Mouse (Mus musculus) embryonic facial prominence, embryonic 10.5 days (tissue): ENCODE measurements around the gene Mfn2. TPM values are rescaled to one million over a fixed set of nuclear protein-coding genes. Genes with fewer than 3 reads are reported as not detected.
"Not testable (repeated sequence)": the region's sequence is repeated elsewhere in the genome, so short reads cannot be mapped to it uniquely, and the experiment has no call there.

ENCODE experiments used
- DNase-seq: peaks from one replicate; pipeline ENCODE4 v3.0.0-alpha.2; 2017; ENCODE audit warnings: low spot score
- H3K27ac ChIP-seq: fragments of 300-500 bp; sonication (generic); replicated peaks from 2 replicates; pipeline ENCODE4 v1.5.1; 2016; ENCODE audit warnings: mild to moderate bottlenecking
- H3K27me3 ChIP-seq: fragments of 300-500 bp; sonication (generic); replicated peaks from 2 replicates; pipeline ENCODE4 v1.6.1; 2016; ENCODE audit warnings: low read depth, mild to moderate bottlenecking; ENCODE audit not compliant: poor library complexity, severe bottlenecking
- H3K36me3 ChIP-seq: fragments of 300-500 bp; sonication (generic); replicated peaks from 2 replicates; pipeline ENCODE4 v1.6.1; 2016; ENCODE audit warnings: mild to moderate bottlenecking, moderate library complexity
- H3K4me1 ChIP-seq: fragments of 300-500 bp; sonication (generic); 2 replicates; pipeline ENCODE4 v1.6.1; 2016
- H3K4me3 ChIP-seq: fragments of 300-500 bp; sonication (generic); 2 replicates; pipeline ENCODE4 v1.5.1; 2016; ENCODE audit warnings: mild to moderate bottlenecking, moderate library complexity
- H3K9me3 ChIP-seq: fragments of 300-500 bp; sonication (generic); 2 replicates; pipeline ENCODE4 v1.6.1; 2016; ENCODE audit warnings: mild to moderate bottlenecking
- whole genome bisulfite sequencing: fragments of 180-500 bp; shearing (Covaris S2); methylation state at CpG from one replicate; pipeline ENCODE4 v1.1.7; 2016; 5-methylcytosine and 5-hydroxymethylcytosine counted together
- polyA plus RNA-seq: library from polyadenylated mRNA; unstranded; fragments of >200 nt; fragmentation: Nextera tagmentation; extraction: Ambion mirVana; gene quantifications from 2 replicates; pipeline ENCODE4 v1.2.1, GENCODE M21; 2016

Gene Mfn2
- polyA plus RNA-seq, 1 experiment from 2014 or later = 38.6 TPM

DNA sequence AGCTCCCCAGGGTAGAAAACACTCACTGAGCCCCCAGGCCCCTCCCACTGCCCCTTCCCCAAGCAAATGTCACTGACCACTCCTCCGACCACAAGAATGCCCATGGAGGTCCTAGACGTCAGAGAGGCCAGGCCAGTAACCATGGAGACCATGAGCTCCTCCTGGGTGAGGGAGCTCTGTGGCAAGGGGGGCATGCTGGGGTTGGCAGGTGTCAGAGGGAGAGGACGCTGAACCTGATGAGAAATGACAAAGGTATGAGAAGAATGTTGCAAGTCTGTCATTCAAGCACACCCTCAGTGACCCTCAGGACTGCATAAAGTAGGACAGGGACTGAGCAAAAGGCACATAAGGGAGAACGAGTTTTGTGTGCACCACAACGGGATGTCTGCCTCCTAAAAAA lies 24.6 kb downstream of the Mfn2 start:
- no peak for DNase-seq
- H3K27me3 ChIP-seq = no peaks in the 10 kb centered on the region
- H3K9me3 ChIP-seq = no peaks in the 10 kb centered on the region
- no peak overlapping the region for H3K27ac ChIP-seq
- peaks cover 5% of the 10 kb centered on the region; the same call in 1 of the 2 replicates for H3K4me1 ChIP-seq
- H3K4me3 ChIP-seq = no peak overlapping the region
- H3K36me3 ChIP-seq = peaks cover 99% of the 10 kb centered on the region
- WGBS = 63% methylated on average over 5 of the region's 5 CpGs

DNA sequence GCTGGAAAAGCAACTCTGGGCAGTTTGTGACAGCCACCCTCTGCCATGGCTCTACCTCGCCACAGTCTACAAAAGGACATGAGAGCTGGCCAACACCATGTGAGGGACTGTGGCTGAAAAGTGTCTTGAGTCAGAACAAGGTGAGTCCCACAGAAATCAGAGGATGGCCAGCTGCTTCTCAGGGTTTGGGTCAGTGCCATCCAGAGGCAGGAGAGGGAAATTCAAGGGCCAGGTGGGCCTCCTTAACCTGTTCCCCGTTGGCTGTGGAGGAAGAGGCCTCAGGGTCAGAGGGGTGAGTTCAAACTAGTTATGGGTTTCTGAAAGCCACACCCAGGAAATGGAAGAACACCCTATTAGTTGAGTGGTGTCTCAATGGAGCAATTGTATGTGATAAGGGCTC lies 25.0 kb downstream of the Mfn2 start:
- no peak overlapping the region for H3K27ac ChIP-seq
- 79% methylated on average over 2 of the region's 2 CpGs for WGBS
- no peak overlapping the region for H3K4me3 ChIP-seq
- no peak for DNase-seq
- peaks cover 5% of the 10 kb centered on the region; the same call in 1 of the 2 replicates for H3K4me1 ChIP-seq
- no peaks in the 10 kb centered on the region for H3K27me3 ChIP-seq
- no peaks in the 10 kb centered on the region for H3K9me3 ChIP-seq
- H3K36me3 ChIP-seq = peaks cover 99% of the 10 kb centered on the region

DNA sequence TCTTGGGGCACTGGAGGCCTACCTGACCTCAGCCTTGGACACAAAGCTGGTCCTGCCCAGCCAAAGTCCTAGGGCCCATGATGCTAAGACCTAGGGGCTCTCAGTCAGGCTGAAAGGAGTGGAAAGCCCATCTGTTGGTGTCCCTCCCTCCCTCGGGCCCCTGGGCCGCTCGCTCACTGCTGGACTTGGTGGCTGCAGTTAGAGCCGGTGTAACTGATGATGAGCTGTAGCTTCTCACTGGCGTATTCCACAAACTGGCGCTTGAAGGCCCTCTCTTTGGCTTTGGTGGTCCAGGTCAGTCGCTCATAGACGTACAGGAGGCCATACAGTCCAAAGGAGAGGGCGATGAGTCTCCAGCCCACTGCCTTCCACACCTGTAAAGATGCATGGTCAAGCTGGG lies 26.0 kb downstream of the Mfn2 start:
- Histone ChIP-seq H3K4me3 (no peak overlapping the region), H3K27me3 (no peaks in the 10 kb centered on the region), H3K36me3 (peaks cover 99% of the 10 kb centered on the region), H3K4me1 (peaks cover 5% of the 10 kb centered on the region; the same call in 1 of the 2 replicates), H3K27ac (no peak overlapping the region), H3K9me3 (no peaks in the 10 kb centered on the region)
- DNase-seq = no peak
- 93% methylated on average over 9 of the region's 9 CpGs for WGBS

DNA sequence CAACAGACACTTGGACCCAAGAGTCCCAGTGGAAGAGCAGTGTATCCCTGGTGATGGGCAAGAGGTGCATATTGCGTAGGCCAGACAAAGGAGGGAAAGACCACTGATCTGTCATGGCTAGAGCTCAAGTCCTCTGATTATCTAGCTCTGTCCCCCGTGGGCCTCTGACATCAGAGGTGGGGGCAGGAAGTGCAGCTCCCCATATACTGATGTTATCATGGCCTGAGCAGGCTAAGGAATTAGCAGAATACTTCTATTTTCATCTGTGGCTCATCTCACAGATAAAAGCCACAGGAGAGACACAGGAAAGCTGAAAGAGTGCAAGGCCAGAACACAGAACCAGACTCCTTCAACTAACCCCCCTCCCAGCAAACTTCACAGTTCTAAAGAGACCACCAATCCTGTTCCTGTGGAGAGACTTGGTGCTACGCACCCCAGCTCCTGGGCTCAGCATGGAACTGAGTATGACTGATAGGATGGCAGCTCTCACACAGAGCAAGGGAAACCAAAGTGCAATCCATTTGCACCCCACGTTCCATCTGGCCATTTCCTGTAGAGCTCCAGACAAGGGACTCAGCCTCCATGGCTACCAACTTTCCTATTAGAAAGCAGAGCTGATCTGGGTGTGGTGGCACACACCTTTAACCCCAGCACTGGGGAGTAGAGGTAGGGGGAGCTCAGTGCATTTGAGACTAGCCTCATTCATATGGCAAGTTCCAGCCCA lies 28.5 kb downstream of the Mfn2 start:
- no peak overlapping the region for H3K27ac ChIP-seq
- DNase-seq = no peak
- peaks cover 99% of the 10 kb centered on the region for H3K36me3 ChIP-seq
- peaks cover 5% of the 10 kb centered on the region; the same call in 1 of the 2 replicates for H3K4me1 ChIP-seq
- H3K9me3 ChIP-seq = peaks cover 3% of the 10 kb centered on the region; the same call in 1 of the 2 replicates
- 89% methylated on average over 4 of the region's 4 CpGs for WGBS
- no peak overlapping the region for H3K4me3 ChIP-seq
- H3K27me3 ChIP-seq = no peaks in the 10 kb centered on the region

DNA sequence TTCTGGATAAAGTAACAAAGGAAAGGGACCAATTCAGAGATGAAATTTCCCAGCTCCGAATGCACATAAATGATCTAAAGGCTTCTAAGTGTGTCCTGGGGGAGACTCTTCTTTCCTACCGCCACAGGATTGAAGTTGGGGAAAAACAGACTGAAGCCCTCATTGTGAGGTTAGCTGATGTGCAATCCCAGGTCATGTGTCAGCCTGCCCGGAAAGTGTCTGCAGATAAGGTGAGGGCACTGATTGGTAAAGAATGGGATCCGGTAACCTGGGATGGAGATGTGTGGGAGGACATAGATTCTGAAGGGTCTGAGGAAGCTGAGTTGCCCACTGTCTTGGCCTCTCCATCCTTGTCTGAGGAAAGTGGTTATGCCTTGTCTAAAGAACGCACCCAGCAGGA lies 35.3 kb downstream of the Mfn2 start:
- Histone ChIP-seq H3K4me1 (peaks cover 27% of the 10 kb centered on the region), H3K9me3 (peaks cover 4% of the 10 kb centered on the region; the same call in 1 of the 2 replicates), H3K27ac (peak overlapping the region; percentile 84), H3K4me3 (peak overlapping the region; percentile 91), H3K36me3 (peaks cover 67% of the 10 kb centered on the region), H3K27me3 (no peaks in the 10 kb centered on the region)
- peak; percentile 15 for DNase-seq
- WGBS = 17% methylated on average over 5 of the region's 5 CpGs

DNA sequence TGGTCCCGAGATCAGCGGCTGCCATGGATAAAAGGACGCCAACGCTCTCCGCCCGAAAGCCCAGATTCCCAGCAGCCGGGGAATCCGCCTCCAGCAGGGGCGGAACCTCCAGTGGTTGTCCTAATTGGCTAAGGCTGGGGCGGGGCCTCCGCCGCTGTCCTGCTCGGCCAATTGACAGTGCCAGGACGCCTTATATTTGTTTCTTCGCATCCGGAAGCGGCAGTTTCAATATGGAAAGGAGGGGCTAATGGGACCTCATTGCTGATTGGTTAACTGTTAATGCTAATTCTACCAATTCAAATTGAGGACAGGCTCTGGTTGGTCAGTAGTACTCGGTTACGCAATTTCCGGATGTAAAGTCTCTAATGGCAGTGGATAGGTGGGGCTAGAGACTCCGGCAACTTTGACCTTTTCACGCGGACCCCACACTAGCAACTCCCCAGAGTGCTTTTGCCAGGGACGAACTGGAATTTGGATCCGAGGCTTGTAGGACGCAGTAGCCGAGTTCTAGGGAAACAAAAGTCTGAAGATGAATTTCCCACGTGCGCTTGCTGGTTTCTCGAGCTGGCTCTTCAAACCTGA lies 36.0 kb downstream of the Mfn2 start, which contains the start of the genes Miip and Fv1:
TSS of gene Miip (minus strand) at position 367 of the 582 bp plus-strand sequence.
TSS of gene Fv1 (plus strand) at position 530 of the 582 bp plus-strand sequence.
- peak; percentile 96 for DNase-seq
- Histone ChIP-seq H3K27me3 (no peaks in the 10 kb centered on the region), H3K4me1 (peaks cover 27% of the 10 kb centered on the region), H3K36me3 (peaks cover 65% of the 10 kb centered on the region), H3K27ac (peak within 1 kb of the TSS; percentile 91), H3K9me3 (peaks cover 4% of the 10 kb centered on the region; the same call in 1 of the 2 replicates), H3K4me3 (peak within 1 kb of the TSS; percentile 91)
- under 1% methylated on average over 30 of the region's 30 CpGs for WGBS

DNA sequence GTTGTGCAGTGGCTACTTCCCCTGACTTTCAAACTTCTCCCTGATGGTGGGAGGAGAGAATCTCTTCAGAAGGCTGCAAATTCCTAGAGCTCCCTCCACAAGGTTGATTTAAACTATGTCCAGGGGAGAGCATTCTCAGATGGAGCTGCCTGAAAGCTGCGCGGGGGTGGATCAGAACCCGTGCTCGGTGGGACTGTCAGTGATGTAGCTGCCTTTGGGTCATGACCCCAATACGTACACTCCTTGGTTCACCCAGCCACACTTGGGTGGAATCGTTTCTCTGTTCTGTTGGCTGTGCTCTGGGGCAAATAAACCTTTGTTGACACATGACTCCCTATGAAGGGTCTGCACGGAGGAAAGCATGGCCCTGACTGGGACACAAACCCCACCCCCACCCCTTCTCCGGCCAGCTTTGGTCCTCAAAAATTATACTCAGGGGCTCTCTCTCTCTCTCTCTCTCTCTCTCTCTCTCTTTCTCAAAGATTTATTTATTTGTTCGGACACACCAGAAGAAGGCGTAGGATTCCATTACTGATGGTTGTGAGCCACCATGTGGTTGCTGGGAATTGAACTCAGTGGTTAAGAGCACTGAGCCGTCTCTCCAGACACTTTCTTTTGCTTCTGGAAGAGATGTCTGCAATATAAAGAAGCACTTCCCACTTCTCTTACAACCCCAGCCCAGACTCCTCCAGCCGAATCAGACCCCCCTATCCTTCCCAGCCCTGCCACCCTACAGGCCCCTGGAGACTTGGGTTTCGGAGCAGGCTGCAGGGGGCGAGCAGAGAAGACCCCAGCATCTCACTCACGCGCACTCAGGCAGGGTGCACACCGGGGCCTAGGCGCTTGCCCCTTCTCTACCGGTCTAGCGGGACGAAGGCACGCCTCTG lies 36.7 kb downstream of the Mfn2 start:
- H3K9me3 ChIP-seq = peaks cover 4% of the 10 kb centered on the region; the same call in 1 of the 2 replicates
- H3K27me3 ChIP-seq = no peaks in the 10 kb centered on the region
- H3K36me3 ChIP-seq = peaks cover 65% of the 10 kb centered on the region
- peaks cover 27% of the 10 kb centered on the region for H3K4me1 ChIP-seq
- WGBS = 7% methylated on average over 22 of the region's 22 CpGs
- peak; percentile 15 for DNase-seq
- peak overlapping the region; percentile 91 for H3K27ac ChIP-seq
- peak overlapping the region; percentile 91 for H3K4me3 ChIP-seq

DNA sequence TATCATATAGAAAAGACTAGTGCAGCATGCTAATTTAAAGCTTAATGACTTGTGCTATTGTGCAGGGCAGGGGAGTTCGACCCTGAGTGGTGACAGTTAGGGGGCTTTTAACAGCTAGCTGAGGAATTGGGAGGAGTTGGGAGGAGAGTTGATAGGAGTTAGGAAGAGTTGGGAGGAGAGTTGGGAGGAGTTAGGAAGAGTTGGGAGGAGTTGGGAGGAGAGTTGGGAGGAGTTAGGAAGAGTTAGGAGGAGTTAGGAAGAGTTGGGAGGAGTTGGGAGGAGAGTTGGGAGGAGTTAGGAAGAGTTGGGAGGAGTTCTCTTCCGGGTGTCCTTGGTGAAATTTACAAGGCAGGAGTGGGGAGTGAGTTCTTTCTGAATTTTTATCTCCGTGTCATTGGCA lies 37.7 kb downstream of the Mfn2 start:
- not testable (repeated sequence) for H3K4me3 ChIP-seq, H3K27me3 ChIP-seq, H3K9me3 ChIP-seq, H3K27ac ChIP-seq, DNase-seq
- Histone ChIP-seq H3K4me1 (peaks cover 27% of the 10 kb centered on the region), H3K36me3 (peaks cover 65% of the 10 kb centered on the region)
- WGBS = 56% methylated on average over 3 of the region's 3 CpGs

DNA sequence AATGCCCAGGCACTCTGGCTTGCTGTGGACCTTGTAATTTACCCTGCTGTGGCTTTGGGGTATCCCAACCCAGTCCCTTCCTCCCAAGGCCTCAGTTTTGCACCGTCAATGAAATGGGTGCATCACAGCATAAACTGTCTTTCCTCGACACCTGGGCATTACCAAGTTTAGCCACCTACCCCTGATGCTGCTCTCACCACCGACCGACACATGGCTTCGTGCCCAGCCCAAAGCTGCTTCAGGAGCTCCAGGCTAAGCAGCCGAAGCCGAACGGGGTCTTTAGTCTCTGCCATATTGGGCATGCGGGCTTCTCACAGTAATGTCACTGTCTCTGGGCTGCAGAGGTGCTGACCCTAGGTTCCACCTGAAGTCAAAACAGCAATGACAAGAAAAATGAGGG lies 38.4 kb downstream of the Mfn2 start:
- H3K27me3 ChIP-seq = no peaks in the 10 kb centered on the region
- DNase-seq = no peak
- H3K36me3 ChIP-seq = peaks cover 65% of the 10 kb centered on the region
- H3K9me3 ChIP-seq = peaks cover 1% of the 10 kb centered on the region; the same call in 1 of the 2 replicates
- no peak overlapping the region for H3K27ac ChIP-seq
- 94% methylated on average over 9 of the region's 9 CpGs for WGBS
- H3K4me3 ChIP-seq = no peak overlapping the region
- peaks cover 27% of the 10 kb centered on the region for H3K4me1 ChIP-seq

DNA sequence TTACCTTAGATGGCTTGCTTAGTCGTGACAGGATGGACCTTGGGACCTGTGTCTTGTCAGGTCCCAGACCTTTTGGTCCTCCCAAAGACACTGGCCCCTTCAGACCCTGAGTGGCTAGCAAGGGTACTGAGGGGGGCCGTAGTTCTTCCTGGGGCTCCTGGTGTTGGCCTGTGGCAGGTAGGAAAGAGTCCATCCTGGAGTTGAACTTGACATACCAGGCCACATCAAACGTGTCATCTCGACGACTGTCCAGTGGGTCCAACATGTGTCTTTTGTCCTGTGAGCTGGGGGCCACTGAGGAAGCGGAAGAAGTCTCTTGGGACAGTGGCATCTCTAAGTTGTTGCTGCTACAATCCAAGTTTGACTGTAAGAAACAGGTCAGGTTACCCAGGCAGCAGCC lies 38.9 kb downstream of the Mfn2 start:
- no peaks in the 10 kb centered on the region for H3K9me3 ChIP-seq
- peaks cover 27% of the 10 kb centered on the region for H3K4me1 ChIP-seq
- 89% methylated on average over 6 of the region's 6 CpGs for WGBS
- no peak overlapping the region for H3K4me3 ChIP-seq
- H3K27ac ChIP-seq = no peak overlapping the region
- peaks cover 65% of the 10 kb centered on the region for H3K36me3 ChIP-seq
- no peaks in the 10 kb centered on the region for H3K27me3 ChIP-seq
- DNase-seq = no peak

DNA sequence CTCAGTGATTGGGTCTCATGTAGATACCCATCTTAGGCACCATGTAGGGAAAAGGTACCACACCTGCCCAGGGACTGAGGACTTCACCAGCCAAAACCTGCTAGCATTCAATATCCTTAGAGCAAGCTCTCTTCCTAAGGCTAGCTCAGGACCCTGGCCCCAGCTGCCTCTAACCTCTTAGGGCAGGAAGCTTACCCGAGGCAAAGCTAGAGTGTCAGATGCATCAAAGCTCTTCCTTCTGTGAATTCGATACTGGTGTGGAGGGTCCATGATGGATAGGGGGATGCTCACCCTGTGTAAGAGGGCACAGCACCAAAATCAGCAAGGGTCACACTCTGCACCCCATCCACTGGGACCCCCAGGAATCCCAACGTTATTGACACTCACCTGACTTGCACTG lies 42.5 kb downstream of the Mfn2 start:
- peaks cover 4% of the 10 kb centered on the region for H3K4me1 ChIP-seq
- no peaks in the 10 kb centered on the region for H3K27me3 ChIP-seq
- no peaks in the 10 kb centered on the region for H3K9me3 ChIP-seq
- no peak overlapping the region for H3K27ac ChIP-seq
- WGBS = 90% methylated on average over 3 of the region's 3 CpGs
- no peak for DNase-seq
- H3K36me3 ChIP-seq = peaks cover 68% of the 10 kb centered on the region
- no peak overlapping the region for H3K4me3 ChIP-seq

DNA sequence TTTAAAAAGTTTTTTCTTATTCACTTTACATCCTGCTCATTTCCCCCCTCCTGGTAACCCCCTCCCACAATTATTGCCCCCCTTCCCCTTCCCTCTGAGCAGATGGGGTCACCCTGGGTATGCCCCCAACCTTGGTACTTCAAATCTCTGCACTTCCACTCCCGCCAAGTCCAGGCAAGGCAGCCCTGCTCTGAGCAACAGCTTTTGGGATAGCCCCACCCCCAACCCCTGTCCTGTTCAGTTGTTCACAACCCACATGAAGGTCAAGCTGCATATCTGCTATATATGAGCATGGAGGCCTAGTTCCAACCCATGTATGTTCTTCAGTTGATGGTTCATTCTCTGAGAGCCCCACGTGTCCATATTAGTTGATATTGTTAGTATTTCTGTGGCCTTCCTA lies 53.7 kb downstream of the Mfn2 start:
- no peak for DNase-seq
- 74% methylated on average over 2 of the region's 2 CpGs for WGBS
- H3K4me1 ChIP-seq = peaks cover 11% of the 10 kb centered on the region
- no peak overlapping the region for H3K4me3 ChIP-seq
- H3K27me3 ChIP-seq = no peaks in the 10 kb centered on the region
- no peaks in the 10 kb centered on the region for H3K9me3 ChIP-seq
- H3K36me3 ChIP-seq = peaks cover 4% of the 10 kb centered on the region; the same call in 1 of the 2 replicates
- no peak overlapping the region for H3K27ac ChIP-seq
